Mouse (Mus musculus): ENCODE results near the gene Ccdc88a.

GRCm38 (mm10) chr11:29383493-29383892 is 10.0 kb downstream of the Ccdc88a start:
- TF ChIP-seq GATA1 (IDR thresholded peaks at IDR 0.05; ENCODE audit: low read length): no peak
- no peak for TF ChIP-seq TAL1 (IDR thresholded peaks at IDR 0.05; ENCODE audit: low read length)

All from erythroblast, embryonic 14.5 days (primary cell).